Mouse (Mus musculus) erythroblast, embryonic 14.5 days (primary cell): ENCODE data around the gene Ccdc86. TPM values are rescaled to one million over a fixed set of nuclear protein-coding genes. Genes with fewer than 3 reads are reported as not detected.

Experiments used
- H3K27me3 ChIP-seq: 2 replicates; pipeline ENCODE4 v1.6.1; 2012; ENCODE audit warnings: inconsistent platforms; ENCODE audit not compliant: control insufficient read depth
- H3K36me3 ChIP-seq: 2 replicates; pipeline ENCODE4 v1.6.1; 2012; ENCODE audit warnings: mild to moderate bottlenecking, inconsistent platforms; ENCODE audit not compliant: control insufficient read depth
- H3K4me1 ChIP-seq: 2 replicates; pipeline ENCODE4 v1.6.1; 2012; ENCODE audit warnings: inconsistent platforms; ENCODE audit not compliant: control insufficient read depth
- H3K4me3 ChIP-seq: replicated peaks from 2 replicates; pipeline ENCODE3; 2012; ENCODE audit warnings: moderate library complexity, mild to moderate bottlenecking, inconsistent platforms
- H3K9me3 ChIP-seq: 2 replicates; pipeline ENCODE4 v1.6.1; 2012; ENCODE audit warnings: low read length, inconsistent platforms, mixed read lengths; ENCODE audit not compliant: control insufficient read depth
- GATA1 ChIP-seq: IDR thresholded peaks from 2 replicates; pipeline ENCODE4 v1.6.1; 2012; ENCODE audit warnings: low read length, inconsistent platforms, mixed read lengths
- TAL1 ChIP-seq: IDR thresholded peaks from 3 replicates; pipeline ENCODE4 v1.6.1; 2012; ENCODE audit warnings: low read length, inconsistent platforms, mixed read lengths
- polyA plus RNA-seq: library from polyadenylated mRNA; stranded (reverse); fragments of >175 nt; gene quantifications from 2 replicates; pipeline ENCODE4 v1.2.3, GENCODE M21; 2012

Ccdc86 gene
- polyA plus RNA-seq, 1 experiment = 1.2 TPM

DNA sequence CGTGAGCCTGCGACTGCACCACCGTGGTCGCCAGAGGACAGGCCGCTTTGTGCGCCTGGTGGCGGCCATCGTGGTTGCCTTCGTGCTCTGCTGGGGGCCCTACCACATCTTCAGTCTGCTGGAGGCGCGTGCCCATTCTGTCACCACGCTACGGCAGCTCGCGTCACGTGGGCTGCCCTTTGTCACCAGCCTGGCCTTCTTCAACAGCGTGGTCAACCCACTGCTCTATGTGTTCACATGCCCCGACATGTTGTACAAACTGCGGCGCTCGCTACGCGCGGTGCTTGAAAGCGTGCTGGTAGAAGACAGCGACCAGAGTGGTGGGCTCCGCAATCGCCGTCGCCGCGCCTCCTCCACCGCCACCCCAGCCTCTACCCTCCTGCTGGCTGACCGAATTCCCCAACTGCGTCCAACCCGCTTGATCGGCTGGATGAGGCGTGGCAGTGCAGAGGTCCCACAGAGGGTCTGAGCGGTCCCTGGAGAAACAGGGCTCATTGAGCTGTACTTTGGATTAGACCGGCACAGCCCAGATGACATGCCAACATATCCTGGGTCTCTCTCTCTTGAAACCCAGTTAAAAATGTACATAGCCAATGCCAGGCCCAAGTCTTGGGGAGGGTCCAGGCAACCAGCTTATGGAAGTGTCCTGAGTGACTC lies 8.1 kb downstream of the Ccdc86 start:
- no peak for TF ChIP-seq GATA1
- Histone ChIP-seq H3K27me3 (no peaks in the 10 kb centered on the region), H3K4me1 (peaks cover 48% of the 10 kb centered on the region), H3K4me3 (peak overlapping the region; percentile 62), H3K9me3 (peaks cover 3% of the 10 kb centered on the region), H3K36me3 (peaks cover 40% of the 10 kb centered on the region)

DNA sequence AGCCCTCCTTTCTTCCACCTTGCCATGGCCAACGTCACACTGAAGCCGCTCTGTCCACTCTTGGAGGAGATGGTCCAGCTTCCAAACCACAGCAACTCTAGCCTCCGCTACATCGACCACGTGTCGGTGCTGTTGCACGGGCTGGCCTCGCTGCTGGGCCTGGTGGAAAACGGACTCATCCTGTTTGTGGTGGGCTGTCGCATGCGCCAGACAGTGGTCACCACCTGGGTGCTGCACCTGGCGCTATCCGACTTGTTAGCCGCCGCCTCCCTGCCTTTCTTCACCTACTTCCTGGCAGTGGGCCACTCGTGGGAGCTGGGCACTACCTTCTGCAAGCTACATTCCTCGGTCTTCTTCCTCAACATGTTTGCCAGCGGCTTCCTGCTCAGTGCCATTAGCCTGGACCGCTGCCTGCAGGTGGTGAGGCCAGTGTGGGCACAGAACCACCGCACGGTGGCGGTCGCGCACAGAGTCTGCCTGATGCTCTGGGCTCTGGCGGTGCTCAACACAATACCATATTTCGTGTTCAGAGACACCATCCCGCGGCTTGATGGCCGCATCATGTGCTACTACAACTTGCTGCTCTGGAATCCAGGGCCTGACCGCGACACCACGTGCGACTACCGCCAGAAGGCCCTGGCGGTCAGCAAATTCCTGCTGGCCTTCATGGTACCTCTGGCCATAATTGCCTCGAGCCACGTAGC lies 8.8 kb downstream of the Ccdc86 start:
- Histone ChIP-seq H3K27me3 (no peaks in the 10 kb centered on the region), H3K9me3 (peaks cover 4% of the 10 kb centered on the region), H3K4me1 (peaks cover 46% of the 10 kb centered on the region), H3K4me3 (peak overlapping the region; percentile 62), H3K36me3 (peaks cover 38% of the 10 kb centered on the region)
- no peak for TF ChIP-seq GATA1
- no peak for TF ChIP-seq TAL1

DNA sequence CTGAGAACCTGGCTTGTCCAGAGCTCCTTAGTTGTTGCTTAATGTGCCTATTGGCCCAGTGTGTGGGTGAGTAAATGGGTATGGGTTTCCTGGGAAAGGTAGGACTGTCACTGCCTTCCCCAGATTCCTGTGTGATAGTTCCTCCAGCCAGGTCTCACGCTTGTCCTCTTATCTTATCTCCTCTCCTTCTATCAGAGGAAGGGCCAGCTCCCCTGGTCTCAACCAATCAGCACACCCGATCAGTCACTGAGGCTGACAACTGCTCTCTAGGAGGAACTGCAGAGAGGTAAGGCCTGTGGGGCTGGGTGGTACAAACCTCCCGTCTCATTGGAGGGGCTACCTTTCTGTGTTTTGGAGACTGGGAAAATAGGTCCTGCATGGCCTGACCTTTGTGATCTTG lies 10.3 kb downstream of the Ccdc86 start:
- no peak for TF ChIP-seq TAL1
- TF ChIP-seq GATA1 = no peak
- Histone ChIP-seq H3K27me3 (no peaks in the 10 kb centered on the region; the same call in 1 of the 2 replicates), H3K4me1 (peaks cover 43% of the 10 kb centered on the region), H3K9me3 (peaks cover 4% of the 10 kb centered on the region), H3K36me3 (peaks cover 23% of the 10 kb centered on the region), H3K4me3 (no peak overlapping the region)

DNA sequence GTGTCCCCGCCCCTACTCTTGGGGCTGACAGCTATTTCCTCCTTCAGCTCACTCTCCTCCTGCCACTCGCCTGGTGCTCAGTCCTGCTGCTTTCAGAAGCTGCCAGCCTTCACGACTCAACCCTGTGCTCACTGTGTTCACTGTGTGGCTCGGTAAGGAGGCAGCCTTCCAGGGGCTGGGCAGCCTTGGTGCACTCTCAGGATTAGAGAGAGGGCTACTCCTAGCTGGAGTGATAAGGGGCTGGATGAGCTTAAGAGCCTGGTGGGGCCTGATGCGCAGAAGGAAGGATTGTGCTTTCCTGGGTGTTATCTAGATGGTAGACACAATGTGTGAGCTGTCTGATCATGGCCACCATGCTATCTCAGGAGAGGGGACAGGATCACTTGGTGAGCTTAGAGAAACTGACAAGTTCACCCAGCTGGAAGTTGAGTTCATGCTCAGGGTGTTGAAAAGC lies 11.9 kb downstream of the Ccdc86 start, which contains the start of gene Ptgdr2:
TSS of gene Ptgdr2 (plus strand) at position 51 of the 454 bp plus-strand sequence.
- TF ChIP-seq GATA1 (no peak), TAL1 (no peak)
- Histone ChIP-seq H3K27me3 (no peaks in the 10 kb centered on the region; the same call in 1 of the 2 replicates), H3K4me1 (peaks cover 43% of the 10 kb centered on the region), H3K9me3 (peaks cover 4% of the 10 kb centered on the region), H3K36me3 (peaks cover 7% of the 10 kb centered on the region), H3K4me3 (no peak within 1 kb of the TSS)

DNA sequence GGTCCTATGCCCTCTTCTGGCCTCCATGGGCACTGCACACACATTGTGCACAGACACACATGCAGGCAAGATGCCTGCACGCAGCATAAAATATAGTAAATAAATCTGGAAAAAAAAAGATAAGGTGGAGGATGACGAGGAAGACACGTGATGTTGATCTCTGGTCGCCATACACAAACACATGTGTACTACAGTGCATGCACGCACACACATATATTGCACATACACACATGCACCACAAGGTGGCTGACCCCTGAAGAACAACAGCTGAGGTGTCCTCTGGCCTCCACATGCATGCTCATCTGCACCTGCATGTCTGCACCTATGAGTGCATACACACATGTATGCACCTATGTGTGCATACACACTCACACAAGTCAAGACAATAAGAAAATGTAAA lies 13.0 kb downstream of the Ccdc86 start:
- Histone ChIP-seq H3K4me3 (no peak overlapping the region), H3K9me3 (peaks cover 4% of the 10 kb centered on the region), H3K36me3 (no peaks in the 10 kb centered on the region), H3K27me3 (no peaks in the 10 kb centered on the region; the same call in 1 of the 2 replicates), H3K4me1 (peaks cover 40% of the 10 kb centered on the region)
- TF ChIP-seq GATA1 (no peak), TAL1 (no peak)

DNA sequence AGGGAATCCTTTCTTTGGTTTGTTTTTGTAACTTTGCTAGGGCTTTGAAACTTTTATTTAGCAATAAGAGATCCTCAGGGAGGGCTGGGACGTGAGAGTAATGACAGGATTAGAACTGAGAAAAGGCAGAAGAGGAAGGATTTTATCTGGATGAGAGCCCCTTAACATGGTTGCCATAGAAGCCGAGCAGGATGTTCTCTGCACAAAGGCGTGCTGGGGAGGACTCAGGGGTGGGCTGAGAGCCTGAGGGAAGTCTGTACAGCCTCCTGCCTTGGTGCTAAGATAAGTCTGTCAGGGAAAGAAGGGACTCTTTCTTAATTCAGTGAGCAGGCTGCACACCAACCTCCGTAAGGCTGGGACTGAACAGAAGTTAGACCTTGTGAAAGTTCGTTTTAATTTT lies 14.0 kb downstream of the Ccdc86 start:
- Histone ChIP-seq H3K36me3 (no peaks in the 10 kb centered on the region), H3K4me1 (peaks cover 30% of the 10 kb centered on the region), H3K27me3 (no peaks in the 10 kb centered on the region; the same call in 1 of the 2 replicates), H3K4me3 (no peak overlapping the region), H3K9me3 (peaks cover 4% of the 10 kb centered on the region)
- TF ChIP-seq GATA1 (no peak), TAL1 (no peak)

DNA sequence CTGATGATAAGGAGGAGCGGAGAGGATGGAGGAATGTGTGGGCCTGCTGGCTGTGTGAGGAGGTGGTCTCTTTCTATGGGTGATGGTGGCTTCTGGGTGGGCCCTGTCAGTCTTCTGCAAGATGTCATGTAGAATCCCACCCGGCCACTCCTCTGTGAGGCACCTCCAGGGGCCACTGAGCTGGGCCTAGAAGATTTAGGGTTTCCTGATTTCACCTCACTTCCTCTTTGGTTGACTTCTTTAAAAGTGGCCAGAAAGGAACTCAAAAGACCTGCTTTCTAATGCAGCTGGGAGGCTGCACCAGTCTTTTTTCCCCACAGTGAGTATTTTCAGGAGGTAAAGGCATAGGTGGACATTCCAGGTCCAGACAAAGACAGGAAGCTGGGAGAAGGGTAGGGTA lies 18.4 kb downstream of the Ccdc86 start:
- Histone ChIP-seq H3K9me3 (no peaks in the 10 kb centered on the region), H3K27me3 (peaks cover 2% of the 10 kb centered on the region; the same call in 1 of the 2 replicates), H3K4me3 (no peak overlapping the region), H3K36me3 (no peaks in the 10 kb centered on the region), H3K4me1 (no peaks in the 10 kb centered on the region)
- TF ChIP-seq TAL1 (no peak), GATA1 (no peak)

DNA sequence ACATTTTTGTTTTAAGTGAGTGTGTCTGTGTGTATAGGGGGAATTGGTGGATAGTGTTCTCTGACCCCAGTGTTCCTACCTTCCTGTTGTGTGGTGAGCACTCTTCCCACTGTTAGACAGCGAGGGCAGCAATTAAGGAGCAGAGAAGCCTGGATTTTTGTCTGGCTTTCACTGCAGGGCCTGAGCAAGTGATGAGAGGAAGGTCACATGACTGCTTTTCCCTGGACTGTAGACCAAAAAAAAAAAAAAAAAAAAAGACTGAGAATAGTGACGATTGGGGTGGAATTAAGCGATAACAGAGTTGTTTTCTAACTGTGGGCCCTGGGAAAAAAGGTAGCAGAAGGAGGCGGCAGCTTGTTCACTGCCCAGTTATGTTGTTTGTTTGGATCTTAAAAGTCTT lies 22.4 kb downstream of the Ccdc86 start:
- Histone ChIP-seq H3K9me3 (no peaks in the 10 kb centered on the region), H3K36me3 (no peaks in the 10 kb centered on the region), H3K27me3 (0 out of 2 replicates have a peak, but pooled peaks cover 2% of the 10 kb centered on the region), H3K4me3 (no peak overlapping the region), H3K4me1 (no peaks in the 10 kb centered on the region)
- TF ChIP-seq GATA1 (no peak), TAL1 (no peak)

DNA sequence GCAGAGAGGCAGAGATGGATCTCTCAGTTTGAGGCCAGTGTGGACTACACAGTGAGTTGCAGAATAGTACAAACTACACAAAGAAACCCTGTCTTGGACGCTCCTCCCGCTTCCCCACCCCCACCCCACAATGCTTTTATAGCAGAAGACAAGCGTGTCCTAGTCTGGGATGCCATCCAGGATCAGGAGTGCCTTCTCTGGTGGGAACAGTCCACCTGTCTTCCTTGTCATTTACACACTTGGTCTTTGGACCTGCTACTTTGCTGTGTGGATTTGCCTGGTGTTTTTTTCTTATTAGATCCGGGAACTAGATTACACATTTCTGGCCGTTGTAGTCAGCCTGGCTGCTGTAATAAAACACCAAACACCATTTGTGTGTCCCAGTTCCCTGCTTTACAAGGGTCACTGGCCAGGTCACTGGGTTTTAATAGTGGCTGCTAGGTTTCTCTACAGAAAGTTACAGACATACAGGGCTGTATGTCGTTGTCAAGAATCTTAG lies 22.9 kb downstream of the Ccdc86 start:
- Histone ChIP-seq H3K9me3 (no peaks in the 10 kb centered on the region), H3K27me3 (0 out of 2 replicates have a peak, but pooled peaks cover 2% of the 10 kb centered on the region), H3K4me1 (no peaks in the 10 kb centered on the region), H3K36me3 (no peaks in the 10 kb centered on the region), H3K4me3 (no peak overlapping the region)
- TF ChIP-seq TAL1 (no peak), GATA1 (no peak)
